Mouse (Mus musculus) heart, embryonic 10.5 days (tissue): ENCODE measurements around the gene 1700001J03Rik. TPM values are rescaled to one million over a fixed set of nuclear protein-coding genes. Genes with fewer than 3 reads are reported as not detected.
"Not testable (repeated sequence)": the region's sequence is repeated elsewhere in the genome, so short reads cannot be mapped to it uniquely, and the experiment has no call there.

Experiments used
- DNase-seq: peaks from one replicate; pipeline ENCODE4 v3.0.0-alpha.2; 2017; ENCODE audit warnings: low spot score
- H3K27ac ChIP-seq: fragments of 300-500 bp; sonication (generic); 2 replicates; pipeline ENCODE4 v1.5.1; 2016; ENCODE audit warnings: mild to moderate bottlenecking
- H3K27me3 ChIP-seq: fragments of 300-500 bp; sonication (generic); 2 replicates; pipeline ENCODE4 v1.6.1; 2016; ENCODE audit warnings: mild to moderate bottlenecking; ENCODE audit not compliant: poor library complexity, insufficient read depth, severe bottlenecking
- H3K36me3 ChIP-seq: fragments of 300-500 bp; sonication (generic); 2 replicates; pipeline ENCODE4 v1.6.1; 2016; ENCODE audit warnings: mild to moderate bottlenecking, moderate library complexity
- H3K4me1 ChIP-seq: fragments of 300-500 bp; sonication (generic); 2 replicates; pipeline ENCODE4 v1.6.1; 2016; ENCODE audit warnings: mild to moderate bottlenecking
- H3K4me3 ChIP-seq: fragments of 300-500 bp; sonication (generic); 2 replicates; pipeline ENCODE4 v1.5.1; 2016; ENCODE audit warnings: mild to moderate bottlenecking, moderate library complexity
- H3K9me3 ChIP-seq: fragments of 300-500 bp; sonication (generic); 2 replicates; pipeline ENCODE4 v1.6.1; 2016; ENCODE audit warnings: mild to moderate bottlenecking, moderate library complexity
- WGBS: fragments of 180-500 bp; shearing (Covaris S2); methylation state at CpG from one replicate; pipeline ENCODE4 v1.1.7; 2016; 5-methylcytosine and 5-hydroxymethylcytosine counted together
- polyA plus RNA-seq: library from polyadenylated mRNA; unstranded; fragments of >200 nt; fragmentation: Nextera tagmentation; extraction: Ambion mirVana; gene quantifications from 2 replicates; pipeline ENCODE4 v1.2.1, GENCODE M21; 2016

1700001J03Rik gene
- polyA plus RNA-seq, 1 experiment from 2014 or later = not detected

- not testable (repeated sequence) for H3K27ac ChIP-seq, H3K27me3 ChIP-seq, H3K36me3 ChIP-seq, H3K4me3 ChIP-seq, H3K4me1 ChIP-seq, H3K9me3 ChIP-seq
- DNase-seq = peak; percentile 64
- WGBS = 82% methylated on average over 4 of the region's 4 CpGs
These were observed 26.8 kb downstream of the 1700001J03Rik start for GRCm38 (mm10) chr5:146158326-146158725.

GRCm38 (mm10) chr5:146150454-146150853, 34.6 kb downstream of the 1700001J03Rik start:
- no peaks in the 10 kb centered on the region for H3K36me3 ChIP-seq
- DNase-seq = no peak
- no peaks in the 10 kb centered on the region for H3K27me3 ChIP-seq
- peaks cover 5% of the 10 kb centered on the region for H3K9me3 ChIP-seq
- no peaks in the 10 kb centered on the region for H3K4me1 ChIP-seq
- 62% methylated on average over 3 of the region's 3 CpGs for WGBS
- no peak overlapping the region for H3K27ac ChIP-seq
- no peak overlapping the region for H3K4me3 ChIP-seq

- no peaks in the 10 kb centered on the region for H3K4me1 ChIP-seq
- no peaks in the 10 kb centered on the region for H3K36me3 ChIP-seq
- no peak overlapping the region for H3K27ac ChIP-seq
- H3K4me3 ChIP-seq = no peak overlapping the region
- H3K9me3 ChIP-seq = peaks cover 5% of the 10 kb centered on the region
- WGBS = 42% methylated on average over 2 of the region's 2 CpGs
- H3K27me3 ChIP-seq = no peaks in the 10 kb centered on the region
- DNase-seq = no peak
These were observed 37.2 kb downstream of the 1700001J03Rik start for GRCm38 (mm10) chr5:146147903-146148302.

Other genes with a start within 250 kb of the 1700001J03Rik start
- not detected in 2 replicates for gene Cyp3a25, start 175.7 kb downstream of the 1700001J03Rik start, polyA plus RNA-seq
- not detected in 2 replicates for gene Cyp3a59, start 106.0 kb downstream of the 1700001J03Rik start, polyA plus RNA-seq
- gene Gm5565, start 24.8 kb downstream of the 1700001J03Rik start, polyA plus RNA-seq = not detected in 2 replicates
- gene Gm6309, start 14.6 kb downstream of the 1700001J03Rik start, polyA plus RNA-seq = not detected in 2 replicates
- gene Rnf6, start 36.3 kb upstream of the 1700001J03Rik start, polyA plus RNA-seq = 41.1 and 41.2 TPM in 2 replicates
- 14.2 and 19.6 TPM in 2 replicates for gene Cdk8, start 45.9 kb upstream of the 1700001J03Rik start, polyA plus RNA-seq
- 0.69 and 2.0 TPM in 2 replicates for gene Wasf3, start 199.7 kb upstream of the 1700001J03Rik start, polyA plus RNA-seq